Mouse (Mus musculus): ENCODE results near the gene Wdr43. TPM values are rescaled to one million over a fixed set of nuclear protein-coding genes. Genes with fewer than 3 reads are reported as not detected.

Wdr43 gene
- 124 to 143 TPM (median 133 TPM) in 4 replicates for total RNA-seq (2023)

GRCm38 (mm10) chr17:71615638-71616318 is at the start of gene Wdr43:
Gene Wdr43, plus strand, starts transcription at chr17:71615895.

GRCm38 (mm10) chr17:71673092-71673491 is 57.4 kb downstream of the Wdr43 start, which contains the start of gene Togaram2:
Gene Togaram2, plus strand, starts transcription at chr17:71673261.

Other genes with a start within 250 kb of the Wdr43 start
- 17.9 to 25.1 TPM (median 21.3 TPM) in 4 replicates for gene Gm4707, start 156.0 kb upstream of the Wdr43 start, total RNA-seq (2023)
- gene Smchd1, start 140.6 kb upstream of the Wdr43 start, total RNA-seq (2023), result 220 to 260 TPM (median 238 TPM) in 4 replicates
- gene Ndc80, start 89.0 kb upstream of the Wdr43 start, total RNA-seq (2023), result 7.8 to 12.4 TPM (median 10.7 TPM) in 4 replicates
- gene Spdya, start 63.8 kb upstream of the Wdr43 start, total RNA-seq (2023), result not detected in 4 replicates
- gene Togaram2, start 57.4 kb downstream of the Wdr43 start, total RNA-seq (2023), result not detected in 4 replicates
- not detected in 4 replicates for gene Pcare, start 137.0 kb downstream of the Wdr43 start, total RNA-seq (2023)
- gene Clip4, start 152.6 kb downstream of the Wdr43 start, total RNA-seq (2023), result not detected in 4 replicates

All from B cell, adult 62 days (primary cell).